In the genomic region with DNA sequence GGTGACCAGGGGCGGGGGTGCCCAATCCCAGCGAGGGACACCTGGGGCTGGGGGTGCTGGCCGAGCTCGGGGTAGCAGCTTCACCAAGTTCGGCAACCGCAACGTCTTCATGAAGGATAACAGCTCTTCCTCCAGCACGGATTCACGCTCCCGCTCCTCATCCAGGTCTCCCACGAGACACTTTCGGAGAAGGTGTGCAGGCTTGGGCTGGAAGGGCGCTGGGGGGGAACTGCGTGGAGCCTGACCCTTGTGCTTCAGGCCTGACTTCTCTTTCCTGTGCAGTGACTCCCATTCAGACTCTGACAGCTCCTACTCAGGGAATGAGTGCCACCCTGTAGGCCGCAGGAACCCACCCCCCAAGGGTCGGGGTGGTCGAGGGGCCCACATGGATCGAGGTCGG, we compare ENCODE assay signal across 21 mouse cellular contexts. TPM values are rescaled to one million over a fixed set of nuclear protein-coding genes. Genes with fewer than 3 reads are reported as not detected.
DNase-seq lines count a peak whose midpoint lies in the region; ATAC-seq lines count a peak whose summit lies in the region.
"Had no signal": no experiment of that assay in that cellular context is flagged by ENCODE, and none has a peak within 500 bp of the region (broad histone marks: within the 10 kb centered on the region; RNA-seq: fewer than 3 reads in every experiment).

No protein-coding gene starts in this region.

- no peaks in the 10 kb centered on the region for H3K4me1 ChIP-seq in forebrain, embryonic 11.5 days (replicated peaks; ENCODE audit: control insufficient read depth, insufficient read depth, low read length)
- peaks cover 8% of the 10 kb centered on the region for H3K4me1 ChIP-seq in forebrain, embryonic 13.5 days
- peaks cover 11% of the 10 kb centered on the region for H3K4me1 ChIP-seq in intestine, embryonic 14.5 days (replicated peaks; ENCODE audit: control insufficient read depth, insufficient read depth, low read length)
- H3K4me1 ChIP-seq in intestine, embryonic 15.5 days (replicated peaks), result peaks cover 17% of the 10 kb centered on the region

- no peaks in the 10 kb centered on the region for H3K27me3 ChIP-seq in forebrain, embryonic 11.5 days (ENCODE audit: control insufficient read depth, insufficient read depth, low read length)
- H3K27me3 ChIP-seq in forebrain, embryonic 13.5 days, result no peaks in the 10 kb centered on the region
- no peaks in the 10 kb centered on the region for H3K27me3 ChIP-seq in intestine, embryonic 14.5 days (replicated peaks; ENCODE audit: control insufficient read depth, insufficient read depth, low read length)
- no peaks in the 10 kb centered on the region for H3K27me3 ChIP-seq in intestine, embryonic 15.5 days (replicated peaks)
- H3K27me3 ChIP-seq: CH12.LX; heart, embryonic 13.5 days; hindbrain, embryonic 15.5 days; Patski had no signal

- no peak overlapping the region for H3K27ac ChIP-seq in forebrain, embryonic 11.5 days (ENCODE audit: low read depth, low read length)
- H3K27ac ChIP-seq in forebrain, embryonic 13.5 days, result no peak overlapping the region; the same call in 1 of the 2 replicates
- H3K27ac ChIP-seq in intestine, embryonic 14.5 days (ENCODE audit: low read depth), result no peak overlapping the region
- no peak overlapping the region for H3K27ac ChIP-seq in intestine, embryonic 15.5 days
- H3K27ac ChIP-seq: embryonic facial prominence, embryonic 10.5 days; heart, embryonic 13.5 days; hindbrain, embryonic 15.5 days had no signal

- H3K4me2 ChIP-seq in forebrain, embryonic 11.5 days (ENCODE audit: low read depth, low read length, severe bottlenecking), result no peak overlapping the region
- no peak overlapping the region for H3K4me2 ChIP-seq in forebrain, embryonic 13.5 days
- no peak overlapping the region for H3K4me2 ChIP-seq in intestine, embryonic 14.5 days (ENCODE audit: low read length)
- H3K4me2 ChIP-seq in intestine, embryonic 15.5 days (replicated peaks), result no peak overlapping the region
- H3K4me2 ChIP-seq: heart, embryonic 13.5 days; hindbrain, embryonic 15.5 days had no signal

- DNase-seq in cerebellum, adult 9-10 months, result peak; percentile 36
- DNase-seq in cerebellum, adult 18-20 months, result no peak
- peak; percentile 47 for DNase-seq in forebrain, embryonic 11.5 days (ENCODE audit: low spot score)
- DNase-seq in intestine, embryonic 14.5 days (ENCODE audit: low spot score), result peak; percentile 40
- DNase-seq in testis, postnatal 10 days (ENCODE audit: low spot score), result peak; percentile 47
- no peak for DNase-seq in testis, postnatal 14 days (ENCODE audit: low spot score)
- DNase-seq: adrenal gland, postnatal 14 days; forebrain, postnatal 0 days; gastrocnemius, postnatal 36 days; heart, adult 18-20 months; heart, postnatal 36 days; kidney, adult 11 months; kidney, adult 9 months had no signal

- 92% methylated on average over 19 of the region's 19 CpGs for WGBS in forebrain, embryonic 11.5 days
- whole genome bisulfite sequencing in forebrain, embryonic 13.5 days, result 94% methylated on average over 19 of the region's 19 CpGs
- 94% methylated on average over 19 of the region's 19 CpGs for WGBS in intestine, embryonic 14.5 days
- 94% methylated on average over 19 of the region's 19 CpGs for WGBS in intestine, embryonic 15.5 days

- peaks cover 55% of the 10 kb centered on the region for H3K36me3 ChIP-seq in forebrain, embryonic 11.5 days (ENCODE audit: control insufficient read depth, insufficient read depth, low read length)
- peaks cover 100% of the 10 kb centered on the region for H3K36me3 ChIP-seq in forebrain, embryonic 13.5 days (ENCODE audit: poor library complexity, severe bottlenecking)
- peaks cover 94% of the 10 kb centered on the region for H3K36me3 ChIP-seq in intestine, embryonic 14.5 days (ENCODE audit: control insufficient read depth, insufficient read depth, low read length)
- peaks cover 78% of the 10 kb centered on the region for H3K36me3 ChIP-seq in intestine, embryonic 15.5 days

- no peaks in the 10 kb centered on the region for H3K9me3 ChIP-seq in forebrain, embryonic 11.5 days (ENCODE audit: control insufficient read depth, low read length)
- no peaks in the 10 kb centered on the region for H3K9me3 ChIP-seq in forebrain, embryonic 13.5 days (replicated peaks)
- H3K9me3 ChIP-seq in intestine, embryonic 14.5 days (ENCODE audit: control insufficient read depth, low read length), result no peaks in the 10 kb centered on the region
- H3K9me3 ChIP-seq in intestine, embryonic 15.5 days, result no peaks in the 10 kb centered on the region
- H3K9me3 ChIP-seq: embryonic facial prominence, embryonic 10.5 days; heart, embryonic 13.5 days; hindbrain, embryonic 15.5 days had no signal

- ATAC-seq in forebrain, embryonic 11.5 days (replicated peaks; ENCODE audit: low FRiP score), result no peak
- ATAC-seq in forebrain, embryonic 13.5 days, result no peak
- ATAC-seq in intestine, embryonic 14.5 days (replicated peaks; ENCODE audit: low FRiP score, low TSS enrichment, low read depth), result no peak
- ATAC-seq in intestine, embryonic 15.5 days, result no peak
- ATAC-seq: activated CD4-positive, CD25-positive, alpha-beta regulatory T cell, adult 4 months; forebrain, postnatal 0 days; Patski had no signal

- H3K9ac ChIP-seq in forebrain, embryonic 11.5 days (ENCODE audit: low read length), result no peak overlapping the region
- H3K9ac ChIP-seq in forebrain, embryonic 13.5 days, result no peak overlapping the region
- no peak overlapping the region for H3K9ac ChIP-seq in intestine, embryonic 14.5 days (ENCODE audit: low read length)
- H3K9ac ChIP-seq in intestine, embryonic 15.5 days, result no peak overlapping the region
- H3K9ac ChIP-seq: forebrain, postnatal 0 days; heart, embryonic 13.5 days; hindbrain, embryonic 15.5 days had no signal

- H3K4me3 ChIP-seq in forebrain, embryonic 11.5 days (ENCODE audit: low read depth, low read length), result no peak overlapping the region
- no peak overlapping the region for H3K4me3 ChIP-seq in forebrain, embryonic 13.5 days
- H3K4me3 ChIP-seq in intestine, embryonic 14.5 days (ENCODE audit: low read depth, low read length), result no peak overlapping the region
- H3K4me3 ChIP-seq in intestine, embryonic 15.5 days (replicated peaks), result no peak overlapping the region
- H3K4me3 ChIP-seq: embryonic facial prominence, embryonic 10.5 days; heart, embryonic 13.5 days; hindbrain, embryonic 15.5 days had no signal

RNA-seq across cellular contexts. Expression of gene Leng8, which starts 6.7 kb away (rescaled TPM):
- polyA plus RNA-seq in forebrain, embryonic 11.5 days (2014; fragmentation: Nextera tagmentation; extraction: Ambion mirVana), result 77.4 and 77.5 TPM in 2 replicates
- 61.3 and 71.1 TPM in 2 replicates for polyA plus RNA-seq in forebrain, embryonic 13.5 days (2015; fragmentation: Nextera tagmentation; extraction: Ambion mirVana)
- 48.2 and 51.4 TPM in 2 replicates for polyA plus RNA-seq in intestine, embryonic 14.5 days (2014; fragmentation: Nextera tagmentation; extraction: Ambion mirVana)
- 46.3 and 49.2 TPM in 2 replicates for polyA plus RNA-seq in intestine, embryonic 15.5 days (2015; fragmentation: Nextera tagmentation; extraction: Ambion mirVana)

RNA-seq across cellular contexts. Expression of gene Leng9, which starts 6.7 kb away (rescaled TPM):
- 1.6 and 2.7 TPM in 2 replicates for polyA plus RNA-seq in forebrain, embryonic 11.5 days (2014; fragmentation: Nextera tagmentation; extraction: Ambion mirVana)
- 3.5 and 3.9 TPM in 2 replicates for polyA plus RNA-seq in forebrain, embryonic 13.5 days (2015; fragmentation: Nextera tagmentation; extraction: Ambion mirVana)
- 2.4 and 2.7 TPM in 2 replicates for polyA plus RNA-seq in intestine, embryonic 14.5 days (2014; fragmentation: Nextera tagmentation; extraction: Ambion mirVana)
- 4.5 and 4.9 TPM in 2 replicates for polyA plus RNA-seq in intestine, embryonic 15.5 days (2015; fragmentation: Nextera tagmentation; extraction: Ambion mirVana)

RNA-seq across cellular contexts. Expression of gene Cdc42ep5, which starts 21.2 kb away (rescaled TPM):
- 16.2 and 17.8 TPM in 2 replicates for polyA plus RNA-seq in forebrain, embryonic 11.5 days (2014; fragmentation: Nextera tagmentation; extraction: Ambion mirVana)
- polyA plus RNA-seq in forebrain, embryonic 13.5 days (2015; fragmentation: Nextera tagmentation; extraction: Ambion mirVana), result 5.1 and 5.2 TPM in 2 replicates
- polyA plus RNA-seq in intestine, embryonic 14.5 days (2014; fragmentation: Nextera tagmentation; extraction: Ambion mirVana), result 58.5 and 62.4 TPM in 2 replicates
- 66.3 and 68.6 TPM in 2 replicates for polyA plus RNA-seq in intestine, embryonic 15.5 days (2015; fragmentation: Nextera tagmentation; extraction: Ambion mirVana)
- polyA plus RNA-seq: activated CD4-positive, CD25-positive, alpha-beta regulatory T cell, adult 4 months had no signal

RNA-seq across cellular contexts. Expression of gene Ttyh1, which starts 24.3 kb away (rescaled TPM):
- 87.3 and 96.0 TPM in 2 replicates for polyA plus RNA-seq in forebrain, embryonic 11.5 days (2014; fragmentation: Nextera tagmentation; extraction: Ambion mirVana)
- 121 and 149 TPM in 2 replicates for polyA plus RNA-seq in forebrain, embryonic 13.5 days (2015; fragmentation: Nextera tagmentation; extraction: Ambion mirVana)
- 5.2 and 7.1 TPM in 2 replicates for polyA plus RNA-seq in intestine, embryonic 14.5 days (2014; fragmentation: Nextera tagmentation; extraction: Ambion mirVana)
- polyA plus RNA-seq in intestine, embryonic 15.5 days (2015; fragmentation: Nextera tagmentation; extraction: Ambion mirVana), result 7.1 and 9.7 TPM in 2 replicates

Comparison
In these comparisons a context has a peak if more than half of its experiments do, and no peak if none do; other contexts are left out.
1. DNase-seq: peak in cerebellum, adult 9-10 months (single experiment), forebrain, embryonic 11.5 days (single experiment), intestine, embryonic 14.5 days (single experiment) and testis, postnatal 10 days (single experiment); none in cerebellum, adult 18-20 months (0 of 2) and testis, postnatal 14 days (single experiment).